Mouse (Mus musculus) brain, embryonic 14.5 days (tissue): Measurements from ENCODE around the gene Guca2a.
A peak's percentile ranks its signal among the peaks of the same experiment; 100 is the strongest.

Source experiments
- CTCF ChIP-seq: fragments of 200-500 bp; IDR thresholded peaks from 2 replicates; pipeline ENCODE4 v1.5.1; 2012; ENCODE audit warnings: inconsistent platforms, mild to moderate bottlenecking, moderate library complexity, borderline replicate concordance; ENCODE audit not compliant: insufficient read depth, insufficient read length; ENCODE audit errors: extremely low read depth
- POLR2A ChIP-seq: fragments of 200-500 bp; IDR thresholded peaks from 2 replicates; pipeline ENCODE4 v1.6.1; 2012; ENCODE audit warnings: mild to moderate bottlenecking, inconsistent platforms, borderline replicate concordance; ENCODE audit not compliant: poor library complexity, insufficient read depth, insufficient read length, severe bottlenecking; ENCODE audit errors: extremely low read depth

- TF ChIP-seq POLR2A, result no peak
- TF ChIP-seq CTCF, result peak; percentile 37; the same call in 1 of the 2 replicates
Observed at GRCm38 (mm10) chr4:119672685-119673084, 35.2 kb downstream of the Guca2a start.
